Mouse (Mus musculus) midbrain, embryonic 16.5 days (tissue): ENCODE results near the gene Gsx1. TPM values are rescaled to one million over a fixed set of nuclear protein-coding genes. Genes with fewer than 3 reads are reported as not detected.
A peak's percentile ranks its signal among the peaks of the same experiment; 100 is the strongest.

ENCODE experiments used
- ATAC-seq: fragments of 200-750 bp; cut with Nextera tagmentation; 2 replicates; pipeline ENCODE4 v1.8.0; 2017; ENCODE audit warnings: moderate TSS enrichment
- H3K27ac ChIP-seq: fragments of 300-500 bp; sonication (generic); 2 replicates; pipeline ENCODE4 v1.5.1; 2014; ENCODE audit warnings: mild to moderate bottlenecking, low read length, mixed read lengths
- H3K27me3 ChIP-seq: fragments of 300-500 bp; sonication (generic); 2 replicates; pipeline ENCODE4 v1.6.1; 2014; ENCODE audit warnings: low read depth, low read length, mixed read lengths; ENCODE audit not compliant: control insufficient read depth, insufficient read depth
- H3K36me3 ChIP-seq: fragments of 300-500 bp; sonication (generic); 2 replicates; pipeline ENCODE4 v1.6.1; 2014; ENCODE audit warnings: mild to moderate bottlenecking, low read length, moderate library complexity, mixed read lengths; ENCODE audit not compliant: control insufficient read depth, insufficient read depth
- H3K4me1 ChIP-seq: fragments of 300-500 bp; sonication (generic); 2 replicates; pipeline ENCODE4 v1.6.1; 2014; ENCODE audit warnings: mild to moderate bottlenecking, low read length, mixed read lengths; ENCODE audit not compliant: control insufficient read depth, insufficient read depth
- H3K4me2 ChIP-seq: fragments of 300-500 bp; sonication (generic); 2 replicates; pipeline ENCODE4 v1.6.1; 2014; ENCODE audit warnings: mild to moderate bottlenecking, low read length, mixed read lengths
- H3K4me3 ChIP-seq: fragments of 300-500 bp; sonication (generic); 2 replicates; pipeline ENCODE4 v1.5.1; 2014; ENCODE audit warnings: low read depth, mild to moderate bottlenecking, low read length, moderate library complexity, mixed read lengths
- H3K9ac ChIP-seq: fragments of 300-500 bp; sonication (generic); 2 replicates; pipeline ENCODE4 v1.6.1; 2014; ENCODE audit warnings: low read depth, low read length, mixed read lengths
- H3K9me3 ChIP-seq: fragments of 300-500 bp; sonication (generic); replicated peaks from 2 replicates; pipeline ENCODE4 v1.6.1; 2014; ENCODE audit warnings: mild to moderate bottlenecking, low read length, mixed read lengths; ENCODE audit not compliant: control insufficient read depth, poor library complexity, severe bottlenecking
- WGBS: fragments of 180-500 bp; shearing (Covaris S2); extraction: QIAGEN DNeasy Blood & Tissue Kit; methylation state at CpG from one replicate; pipeline ENCODE4 v1.1.7; 2014; 5-methylcytosine and 5-hydroxymethylcytosine counted together
- polyA plus RNA-seq: library from polyadenylated mRNA; unstranded; fragments of >200 nt; fragmentation: Nextera tagmentation; extraction: Ambion mirVana; gene quantifications from 2 replicates; pipeline ENCODE4 v1.2.1, GENCODE M21; 2015

Gsx1 gene
- 2.2 and 4.2 TPM in 2 replicates for polyA plus RNA-seq

GRCm38 (mm10) chr5:147188571-147188975, at the start of gene Gsx1:
Gsx1 (plus strand) TSS chr5:147188696.
- peak; percentile 61; the same call in 1 of the 2 replicates for ATAC-seq
- Histone ChIP-seq H3K9me3 (no peaks in the 10 kb centered on the region), H3K4me1 (peaks cover 28% of the 10 kb centered on the region), H3K4me3 (peak within 1 kb of the TSS; percentile 37), H3K36me3 (no peaks in the 10 kb centered on the region), H3K9ac (peak within 1 kb of the TSS; percentile 53), H3K27ac (no peak within 1 kb of the TSS), H3K4me2 (peak within 1 kb of the TSS; percentile 60), H3K27me3 (peaks cover 68% of the 10 kb centered on the region)
- WGBS = 2% methylated on average over 28 of the region's 37 CpGs

GRCm38 (mm10) chr5:147147340-147147739, 41.2 kb upstream of the Gsx1 start:
- Histone ChIP-seq H3K36me3 (no peaks in the 10 kb centered on the region), H3K9me3 (peaks cover 3% of the 10 kb centered on the region; the same call in 1 of the 2 replicates), H3K27ac (no peak overlapping the region), H3K9ac (no peak overlapping the region), H3K4me3 (no peak overlapping the region), H3K4me1 (no peaks in the 10 kb centered on the region), H3K27me3 (peaks cover 10% of the 10 kb centered on the region), H3K4me2 (no peak overlapping the region)
- ATAC-seq = no peak

GRCm38 (mm10) chr5:147154806-147155371, 33.6 kb upstream of the Gsx1 start:
- Histone ChIP-seq H3K36me3 (no peaks in the 10 kb centered on the region), H3K27ac (no peak overlapping the region; the same call in 1 of the 2 replicates), H3K4me1 (peaks cover 11% of the 10 kb centered on the region), H3K4me3 (no peak overlapping the region), H3K4me2 (peak overlapping the region; percentile 21; the same call in 1 of the 2 replicates), H3K9ac (no peak overlapping the region), H3K9me3 (no peaks in the 10 kb centered on the region), H3K27me3 (peaks cover 18% of the 10 kb centered on the region)
- ATAC-seq = no peak
- 7% methylated on average over 13 of the region's 13 CpGs for WGBS

GRCm38 (mm10) chr5:147155449-147156133, 32.9 kb upstream of the Gsx1 start:
- Histone ChIP-seq H3K4me2 (0 out of 2 replicates have a peak overlapping the region, but pooled peaks have one; percentile 5), H3K36me3 (no peaks in the 10 kb centered on the region), H3K4me1 (peaks cover 11% of the 10 kb centered on the region), H3K4me3 (no peak overlapping the region), H3K9me3 (no peaks in the 10 kb centered on the region), H3K9ac (no peak overlapping the region), H3K27ac (no peak overlapping the region; the same call in 1 of the 2 replicates), H3K27me3 (peaks cover 18% of the 10 kb centered on the region)
- 3% methylated on average over 13 of the region's 13 CpGs for WGBS
- peak; percentile 89 for ATAC-seq

- Histone ChIP-seq H3K27me3 (peaks cover 15% of the 10 kb centered on the region), H3K4me1 (peaks cover 11% of the 10 kb centered on the region), H3K27ac (no peak overlapping the region), H3K4me3 (no peak overlapping the region), H3K4me2 (no peak overlapping the region), H3K9me3 (no peaks in the 10 kb centered on the region), H3K36me3 (no peaks in the 10 kb centered on the region), H3K9ac (no peak overlapping the region)
- no peak for ATAC-seq
- 43% methylated on average over 3 of the region's 3 CpGs for WGBS
These were observed 32.1 kb upstream of the Gsx1 start for GRCm38 (mm10) chr5:147156376-147156775.

GRCm38 (mm10) chr5:147157441-147157840, 31.1 kb upstream of the Gsx1 start:
- peaks cover 7% of the 10 kb centered on the region for H3K27me3 ChIP-seq
- no peak overlapping the region for H3K4me3 ChIP-seq
- no peak overlapping the region for H3K4me2 ChIP-seq
- ATAC-seq = no peak
- no peaks in the 10 kb centered on the region for H3K36me3 ChIP-seq
- peaks cover 11% of the 10 kb centered on the region for H3K4me1 ChIP-seq
- H3K9ac ChIP-seq = no peak overlapping the region
- H3K9me3 ChIP-seq = no peaks in the 10 kb centered on the region
- 82% methylated on average over 7 of the region's 7 CpGs for WGBS
- no peak overlapping the region for H3K27ac ChIP-seq

GRCm38 (mm10) chr5:147159320-147159719, 29.2 kb upstream of the Gsx1 start:
- Histone ChIP-seq H3K27ac (no peak overlapping the region), H3K4me2 (no peak overlapping the region), H3K36me3 (no peaks in the 10 kb centered on the region), H3K9me3 (no peaks in the 10 kb centered on the region), H3K4me1 (peaks cover 11% of the 10 kb centered on the region), H3K9ac (no peak overlapping the region), H3K27me3 (peaks cover 7% of the 10 kb centered on the region), H3K4me3 (no peak overlapping the region)
- WGBS = 92% methylated on average over 6 of the region's 6 CpGs
- no peak for ATAC-seq

GRCm38 (mm10) chr5:147159792-147160191, 28.7 kb upstream of the Gsx1 start:
- no peak overlapping the region for H3K4me3 ChIP-seq
- no peak overlapping the region for H3K9ac ChIP-seq
- 82% methylated on average over 2 of the region's 2 CpGs for WGBS
- no peak overlapping the region for H3K4me2 ChIP-seq
- no peaks in the 10 kb centered on the region for H3K36me3 ChIP-seq
- H3K27ac ChIP-seq = no peak overlapping the region
- no peaks in the 10 kb centered on the region for H3K9me3 ChIP-seq
- peaks cover 11% of the 10 kb centered on the region for H3K4me1 ChIP-seq
- peaks cover 7% of the 10 kb centered on the region for H3K27me3 ChIP-seq
- no peak for ATAC-seq

GRCm38 (mm10) chr5:147165060-147165459, 23.4 kb upstream of the Gsx1 start:
- WGBS = 87% methylated on average over 6 of the region's 6 CpGs
- H3K9me3 ChIP-seq = no peaks in the 10 kb centered on the region
- no peak overlapping the region for H3K9ac ChIP-seq
- H3K27ac ChIP-seq = no peak overlapping the region
- H3K27me3 ChIP-seq = no peaks in the 10 kb centered on the region
- H3K4me1 ChIP-seq = no peaks in the 10 kb centered on the region
- H3K4me2 ChIP-seq = no peak overlapping the region
- no peak overlapping the region for H3K4me3 ChIP-seq
- ATAC-seq = no peak
- no peaks in the 10 kb centered on the region for H3K36me3 ChIP-seq
